Mouse (Mus musculus) liver, postnatal 0 days (tissue): Measurements from ENCODE around the gene 5330417C22Rik. TPM values are rescaled to one million over a fixed set of nuclear protein-coding genes. Genes with fewer than 3 reads are reported as not detected.

Experiments used
- ATAC-seq: fragments of 200-750 bp; cut with Nextera tagmentation; 2 replicates; pipeline ENCODE4 v1.8.0; 2017; ENCODE audit warnings: mild to moderate bottlenecking, moderate library complexity
- DNase-seq: peaks from one replicate; pipeline ENCODE4 v3.0.0-alpha.2; 2016
- H3K27ac ChIP-seq: fragments of 300-500 bp; sonication (generic); 2 replicates; pipeline ENCODE4 v1.5.1; 2014; ENCODE audit warnings: antibody characterized with exemption, moderate library complexity, mild to moderate bottlenecking, low read depth
- H3K27me3 ChIP-seq: fragments of 300-500 bp; sonication (generic); 2 replicates; pipeline ENCODE4 v1.6.1; 2014; ENCODE audit warnings: low read length, control low read depth, mixed read lengths; ENCODE audit not compliant: insufficient read depth
- H3K36me3 ChIP-seq: fragments of 300-500 bp; sonication (generic); replicated peaks from 2 replicates; pipeline ENCODE4 v1.6.1; 2014; ENCODE audit warnings: mild to moderate bottlenecking, control low read depth, low read length, moderate library complexity, mixed read lengths; ENCODE audit not compliant: insufficient read depth
- H3K4me1 ChIP-seq: fragments of 300-500 bp; sonication (generic); 2 replicates; pipeline ENCODE4 v1.6.1; 2014; ENCODE audit warnings: antibody characterized with exemption, mild to moderate bottlenecking, control low read depth; ENCODE audit not compliant: insufficient read depth
- H3K4me2 ChIP-seq: fragments of 300-500 bp; sonication (generic); 2 replicates; pipeline ENCODE4 v1.6.1; 2014; ENCODE audit warnings: low read depth, mild to moderate bottlenecking, low read length, moderate library complexity, mixed read lengths
- H3K4me3 ChIP-seq: fragments of 300-500 bp; sonication (generic); 2 replicates; pipeline ENCODE4 v1.5.1; 2014; ENCODE audit warnings: low read depth, low read length
- H3K9ac ChIP-seq: fragments of 300-500 bp; sonication (generic); replicated peaks from 2 replicates; pipeline ENCODE4 v1.6.1; 2014; ENCODE audit warnings: mild to moderate bottlenecking, moderate library complexity
- H3K9me3 ChIP-seq: fragments of 300-500 bp; sonication (generic); 2 replicates; pipeline ENCODE4 v1.6.1; 2016; ENCODE audit warnings: mild to moderate bottlenecking, control low read depth, low read length, mixed read lengths
- CTCF ChIP-seq: sonication (generic); IDR thresholded peaks from 2 replicates; pipeline ENCODE4 v1.5.1; 2016; ENCODE audit warnings: antibody characterized with exemption, low read depth
- EP300 ChIP-seq: IDR thresholded peaks from 2 replicates; pipeline ENCODE4 v1.6.1; 2016; ENCODE audit warnings: antibody characterized with exemption, low read depth, mild to moderate bottlenecking
- WGBS: fragments of 180-500 bp; shearing (Covaris S2); extraction: QIAGEN DNeasy Blood & Tissue Kit; methylation state at CpG from one replicate; pipeline ENCODE4 v1.1.7; 2014; ENCODE audit not compliant: insufficient replicate concordance; 5-methylcytosine and 5-hydroxymethylcytosine counted together
- polyA plus RNA-seq: library from polyadenylated mRNA; unstranded; fragments of >200 nt; fragmentation: Nextera tagmentation; extraction: Ambion mirVana; gene quantifications from 2 replicates; pipeline ENCODE4 v1.2.1, GENCODE M21; 2015

Gene 5330417C22Rik
- polyA plus RNA-seq, 1 experiment from 2014 or later, result 0.72 TPM

- no peaks in the 10 kb centered on the region for H3K9me3 ChIP-seq
- no peaks in the 10 kb centered on the region for H3K36me3 ChIP-seq
- TF ChIP-seq CTCF (no peak), EP300 (no peak)
- no peak within 1 kb of the TSS for H3K4me3 ChIP-seq
- peak within 1 kb of the TSS; percentile 52 for H3K27ac ChIP-seq
- H3K4me1 ChIP-seq, result peaks cover 3% of the 10 kb centered on the region; the same call in 1 of the 2 replicates
- DNase-seq (no peak), ATAC-seq (no peak)
- H3K4me2 ChIP-seq, result no peak within 1 kb of the TSS
- no peak within 1 kb of the TSS for H3K9ac ChIP-seq
- 65% methylated on average over 6 of the region's 6 CpGs for WGBS
- H3K27me3 ChIP-seq, result peaks cover 20% of the 10 kb centered on the region
Observed at GRCm38 (mm10) chr3:108533951-108534350, 2.4 kb downstream of the 5330417C22Rik start, which contains the start of gene 1700013F07Rik. Gene 1700013F07Rik, plus strand, starts transcription at chr3:108534150.

DNA sequence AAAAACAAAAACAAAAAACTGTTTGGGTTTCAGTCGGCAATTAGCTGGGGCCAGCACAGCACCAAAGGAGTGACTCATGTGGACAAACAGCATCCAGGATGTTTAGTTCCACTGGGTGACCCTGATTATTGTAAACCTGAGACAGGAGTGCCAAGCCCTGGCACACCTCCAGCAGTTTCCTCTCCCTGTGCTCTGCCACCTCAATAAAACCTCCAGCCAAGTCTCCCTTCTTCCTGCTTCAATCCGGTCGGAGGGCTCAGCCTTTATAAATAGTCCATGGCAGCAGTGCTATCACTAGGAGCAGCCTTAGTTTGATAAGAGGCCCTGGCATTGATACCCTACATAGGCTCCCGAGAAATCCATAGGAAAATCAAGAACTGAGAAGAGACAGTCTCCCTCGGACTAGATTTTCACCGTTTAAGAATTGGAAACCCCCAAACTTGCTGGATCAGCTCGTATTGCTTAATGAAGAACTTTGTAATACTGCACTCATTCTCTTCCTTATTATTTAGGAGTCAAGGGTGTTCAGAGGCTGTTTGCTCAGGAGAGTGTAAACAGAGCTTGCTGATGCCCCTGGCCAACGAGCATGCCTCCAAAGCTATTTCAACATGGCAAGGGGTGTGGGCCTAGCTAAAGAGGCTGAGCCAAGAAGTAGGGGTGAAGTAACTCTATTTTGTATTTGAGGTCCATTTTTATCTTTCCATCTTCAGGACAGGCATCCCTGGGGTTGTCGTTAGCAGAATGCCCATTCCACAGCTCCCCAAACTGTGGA is 3.0 kb downstream of the 5330417C22Rik start:
- Histone ChIP-seq H3K9ac (no peak overlapping the region), H3K36me3 (no peaks in the 10 kb centered on the region), H3K4me2 (no peak overlapping the region), H3K27me3 (peaks cover 20% of the 10 kb centered on the region), H3K4me1 (peaks cover 3% of the 10 kb centered on the region; the same call in 1 of the 2 replicates), H3K4me3 (no peak overlapping the region), H3K9me3 (no peaks in the 10 kb centered on the region), H3K27ac (peak overlapping the region; percentile 52)
- DNase-seq (peak; percentile 42), ATAC-seq (peak; percentile 86)
- no peak for TF ChIP-seq EP300
- WGBS, result 45% methylated on average over 9 of the region's 9 CpGs

- Histone ChIP-seq H3K9me3 (no peaks in the 10 kb centered on the region), H3K4me1 (no peaks in the 10 kb centered on the region), H3K4me3 (no peak overlapping the region), H3K9ac (no peak overlapping the region), H3K36me3 (no peaks in the 10 kb centered on the region), H3K27ac (no peak overlapping the region), H3K4me2 (no peak overlapping the region), H3K27me3 (no peaks in the 10 kb centered on the region)
- DNase-seq, result no peak
- TF ChIP-seq EP300 (no peak), CTCF (peak; percentile 33)
- no peak for ATAC-seq
- 91% methylated on average over 8 of the region's 8 CpGs for WGBS
Observed at GRCm38 (mm10) chr3:108528489-108528888, 7.8 kb downstream of the 5330417C22Rik start.

DNA sequence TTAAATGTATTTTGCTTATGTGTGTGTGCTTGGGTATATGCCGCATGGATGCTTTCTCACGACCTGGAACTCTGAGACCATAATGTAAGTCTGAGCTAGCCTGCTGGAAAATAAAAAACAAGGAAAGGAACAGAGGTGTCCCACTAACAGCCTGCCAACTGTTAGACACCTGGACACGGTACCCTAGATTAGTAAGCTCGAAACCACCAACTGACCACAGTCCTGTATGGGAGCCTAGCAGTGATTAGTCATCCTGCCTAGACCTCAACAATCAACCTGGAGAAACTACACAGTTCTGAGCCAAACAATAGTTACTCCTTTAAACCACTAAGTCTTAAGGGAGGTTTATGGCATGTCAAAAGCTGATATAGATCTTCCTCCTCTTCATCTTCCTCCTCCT is 12.9 kb downstream of the 5330417C22Rik start:
- Histone ChIP-seq H3K9me3 (no peaks in the 10 kb centered on the region), H3K27ac (no peak overlapping the region), H3K27me3 (no peaks in the 10 kb centered on the region), H3K4me2 (no peak overlapping the region), H3K9ac (no peak overlapping the region), H3K36me3 (no peaks in the 10 kb centered on the region), H3K4me3 (no peak overlapping the region), H3K4me1 (no peaks in the 10 kb centered on the region)
- ATAC-seq, result no peak
- no peak for TF ChIP-seq CTCF
- TF ChIP-seq EP300, result no peak
- WGBS, result 78% methylated on average over 4 of the region's 4 CpGs
- no peak for DNase-seq

DNA sequence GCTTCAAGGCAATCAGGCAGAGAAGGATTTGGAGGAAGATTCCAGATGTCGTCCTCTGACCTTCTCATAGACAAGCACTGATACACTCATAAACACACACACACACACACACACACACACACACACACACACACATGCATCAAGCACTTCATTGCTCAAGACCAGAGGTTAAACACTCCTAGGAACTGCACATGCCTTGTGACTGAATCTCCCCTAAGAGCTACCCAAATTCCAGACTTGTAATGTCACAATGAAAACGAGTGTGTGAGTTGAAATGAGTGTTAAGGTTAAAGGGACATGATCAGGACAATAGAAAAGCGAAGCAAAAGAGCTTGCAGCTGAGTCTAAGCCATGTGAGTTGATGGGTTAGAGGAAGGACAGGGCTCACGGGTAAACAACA is 18.1 kb downstream of the 5330417C22Rik start:
- no peak overlapping the region for H3K4me3 ChIP-seq
- DNase-seq (no peak), ATAC-seq (no peak)
- 57% methylated on average over 4 of the region's 4 CpGs for WGBS
- no peak overlapping the region for H3K9ac ChIP-seq
- H3K9me3 ChIP-seq, result no peaks in the 10 kb centered on the region
- H3K36me3 ChIP-seq, result no peaks in the 10 kb centered on the region
- H3K4me1 ChIP-seq, result no peaks in the 10 kb centered on the region
- H3K4me2 ChIP-seq, result no peak overlapping the region
- TF ChIP-seq CTCF (no peak), EP300 (no peak)
- no peak overlapping the region for H3K27ac ChIP-seq
- H3K27me3 ChIP-seq, result no peaks in the 10 kb centered on the region

- DNase-seq (no peak), ATAC-seq (no peak)
- TF ChIP-seq CTCF, result no peak
- TF ChIP-seq EP300, result no peak
- Histone ChIP-seq H3K4me2 (no peak overlapping the region), H3K4me3 (no peak overlapping the region), H3K36me3 (no peaks in the 10 kb centered on the region), H3K9me3 (no peaks in the 10 kb centered on the region), H3K4me1 (0 out of 2 replicates have a peak, but pooled peaks cover 4% of the 10 kb centered on the region), H3K9ac (no peak overlapping the region), H3K27me3 (no peaks in the 10 kb centered on the region), H3K27ac (no peak overlapping the region)
- WGBS, result 55% methylated on average over 3 of the region's 3 CpGs
Observed at GRCm38 (mm10) chr3:108513465-108513864, 22.9 kb downstream of the 5330417C22Rik start.
